Mouse (Mus musculus): ENCODE results near the gene Dpp6.

The Dpp6 gene

DNA sequence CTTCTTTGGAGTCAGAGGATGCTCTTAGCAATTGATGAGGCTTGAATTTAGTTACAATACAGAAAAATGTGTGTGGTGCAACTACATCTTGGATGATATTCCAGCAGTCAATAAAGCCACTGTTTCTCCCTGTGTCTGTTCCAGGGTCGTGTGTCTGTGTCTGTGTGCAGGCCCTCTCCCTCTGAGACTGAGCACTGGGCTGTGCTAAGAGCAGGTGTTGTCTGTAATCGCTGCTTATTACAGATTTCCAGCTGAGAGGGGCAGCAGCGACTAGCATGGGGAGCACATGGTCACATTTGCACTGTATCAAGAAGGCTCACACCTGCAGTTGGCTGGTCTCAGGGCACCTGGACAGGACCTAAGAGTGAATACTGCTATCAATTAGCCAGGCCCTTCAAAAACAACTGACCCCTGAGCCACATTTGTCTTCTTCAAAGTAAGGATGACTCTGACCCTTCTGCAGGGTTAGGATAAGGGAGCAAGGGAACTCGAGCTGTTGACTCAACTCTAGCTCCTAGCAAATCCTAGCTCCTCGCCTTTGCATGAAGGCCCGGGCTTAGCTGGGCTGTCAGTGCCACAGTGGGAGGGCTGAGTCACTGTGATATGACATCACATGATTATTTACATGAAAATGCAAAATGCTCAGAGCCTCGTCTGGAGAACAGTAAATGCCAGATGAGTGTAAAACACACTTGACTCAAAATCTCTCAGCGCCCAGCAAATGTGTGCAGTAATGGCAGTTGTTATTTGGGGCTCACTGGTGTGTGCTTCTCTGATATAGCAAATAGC is 771.2 kb downstream of the Dpp6 start:
- 38% methylated on average over 8 of the region's 8 CpGs for WGBS

DNA sequence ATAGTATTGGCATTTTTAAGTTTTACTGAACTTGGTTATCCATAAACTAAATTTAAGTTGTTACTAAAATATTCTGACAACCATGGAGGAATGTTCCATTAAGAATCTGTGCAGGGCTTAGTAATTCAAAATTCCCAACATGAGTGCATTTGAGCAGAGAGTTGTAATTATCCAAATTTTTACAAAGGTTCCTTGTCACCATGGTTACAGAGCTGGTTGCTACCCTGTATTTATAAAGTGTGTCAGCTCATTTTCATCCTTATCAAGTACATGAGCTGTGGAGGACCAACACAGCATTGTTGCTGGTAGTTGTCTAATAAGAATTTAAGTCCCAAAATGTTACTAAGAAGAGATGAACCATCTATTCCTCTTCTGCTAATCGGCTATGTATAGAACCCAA is 787.1 kb downstream of the Dpp6 start:
- 76% methylated on average over 1 of the region's 1 CpGs for WGBS

DNA sequence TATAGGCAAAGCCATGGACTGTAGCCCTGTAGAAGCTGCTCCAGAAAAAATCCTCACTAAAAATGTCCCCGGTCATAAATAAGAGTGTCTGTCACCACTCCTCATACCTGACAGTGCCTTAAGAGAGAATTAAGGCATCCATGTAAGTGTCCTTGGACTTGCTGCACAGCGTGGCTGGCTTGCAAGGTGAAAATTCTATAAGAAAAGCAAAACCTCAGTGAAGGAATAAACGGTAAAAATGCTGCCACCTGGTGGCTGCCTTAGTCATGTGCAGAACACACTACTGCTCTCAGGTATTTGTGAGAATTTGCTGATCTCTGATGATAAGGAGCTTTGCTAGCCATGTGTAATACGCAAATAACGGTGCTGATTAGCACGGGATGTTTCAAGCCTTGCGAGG is 798.8 kb downstream of the Dpp6 start:
- 27% methylated on average over 7 of the region's 7 CpGs for WGBS

DNA sequence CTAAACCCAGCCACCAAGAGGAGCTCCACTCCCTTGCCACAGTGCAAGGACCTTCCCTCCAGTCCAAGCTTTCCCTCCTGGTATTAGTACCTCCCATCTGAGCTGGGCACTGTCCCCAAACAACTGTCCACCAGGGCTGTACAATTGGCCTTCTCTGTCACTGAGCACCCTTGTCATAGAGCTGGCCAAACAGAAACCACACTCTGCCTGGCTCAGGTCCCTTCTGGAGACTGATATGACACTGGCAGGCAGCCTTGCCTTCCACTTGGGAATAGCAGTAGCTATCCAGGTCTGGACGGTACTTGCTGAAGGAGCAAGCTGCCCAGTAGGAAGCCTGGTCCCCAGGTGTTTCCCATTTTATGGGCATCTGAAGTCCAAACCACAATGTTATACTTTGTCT is 806.9 kb downstream of the Dpp6 start:
- 61% methylated on average over 1 of the region's 1 CpGs for WGBS

DNA sequence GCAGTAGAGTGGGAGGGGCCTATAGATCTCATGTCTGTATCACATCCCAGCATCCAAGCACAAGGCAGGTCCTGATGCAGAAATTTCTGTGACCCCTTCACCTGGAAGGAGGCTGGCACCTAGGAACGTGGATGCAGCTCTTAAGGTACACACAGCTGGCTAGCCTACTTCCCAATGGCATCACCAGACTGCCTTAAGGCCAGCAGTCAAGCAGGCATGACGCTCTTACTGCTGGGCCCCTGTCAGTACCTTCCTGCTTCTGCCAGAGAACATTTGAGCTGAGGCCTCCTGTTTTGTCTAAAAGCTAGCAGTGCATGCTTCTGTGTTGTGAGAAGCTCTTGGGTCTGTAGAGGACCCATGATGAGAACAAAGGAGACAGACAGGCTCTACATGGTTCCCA is 815.1 kb downstream of the Dpp6 start:
- WGBS, result 86% methylated on average over 2 of the region's 2 CpGs

DNA sequence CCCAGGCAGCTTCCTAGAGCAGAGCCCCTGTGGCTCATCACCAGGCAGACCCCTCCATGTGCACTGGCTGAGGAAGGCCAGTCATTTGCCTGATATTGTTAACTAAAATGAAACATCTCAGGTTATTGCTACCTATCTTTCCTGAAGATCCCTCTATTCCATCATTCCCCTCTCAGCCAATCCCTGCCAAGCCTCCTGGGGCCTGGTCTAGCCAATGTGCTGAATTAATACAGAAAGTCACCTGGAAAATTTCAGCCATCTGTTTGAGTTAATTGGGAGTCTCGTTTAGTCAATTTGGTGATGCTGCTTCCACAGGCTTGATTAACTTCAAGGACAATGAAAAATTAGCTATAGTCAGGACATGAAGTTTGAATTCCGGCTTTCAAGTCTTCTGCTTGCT is 818.9 kb downstream of the Dpp6 start:
- WGBS, result 53% methylated on average over 2 of the region's 2 CpGs

DNA sequence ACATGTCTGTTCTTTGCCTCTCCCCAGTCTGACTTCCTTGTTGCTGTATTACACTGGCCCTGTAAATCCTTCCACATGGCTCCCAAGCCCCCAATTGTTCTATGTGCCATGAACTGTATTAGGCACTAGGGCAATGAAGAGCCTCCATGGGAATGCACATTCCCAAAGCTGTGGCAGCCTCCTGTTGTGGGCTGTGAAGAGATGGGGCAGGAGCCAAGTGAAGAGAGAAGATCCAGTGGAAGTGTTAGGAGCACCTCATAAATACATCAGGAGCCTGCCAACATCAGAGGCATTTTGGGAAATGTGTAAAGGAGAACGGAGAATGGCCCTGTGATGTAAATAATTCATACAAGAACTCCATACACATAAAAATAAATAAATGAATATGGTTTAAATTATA is 824.9 kb downstream of the Dpp6 start:
- WGBS, result 48% methylated on average over 1 of the region's 1 CpGs

DNA sequence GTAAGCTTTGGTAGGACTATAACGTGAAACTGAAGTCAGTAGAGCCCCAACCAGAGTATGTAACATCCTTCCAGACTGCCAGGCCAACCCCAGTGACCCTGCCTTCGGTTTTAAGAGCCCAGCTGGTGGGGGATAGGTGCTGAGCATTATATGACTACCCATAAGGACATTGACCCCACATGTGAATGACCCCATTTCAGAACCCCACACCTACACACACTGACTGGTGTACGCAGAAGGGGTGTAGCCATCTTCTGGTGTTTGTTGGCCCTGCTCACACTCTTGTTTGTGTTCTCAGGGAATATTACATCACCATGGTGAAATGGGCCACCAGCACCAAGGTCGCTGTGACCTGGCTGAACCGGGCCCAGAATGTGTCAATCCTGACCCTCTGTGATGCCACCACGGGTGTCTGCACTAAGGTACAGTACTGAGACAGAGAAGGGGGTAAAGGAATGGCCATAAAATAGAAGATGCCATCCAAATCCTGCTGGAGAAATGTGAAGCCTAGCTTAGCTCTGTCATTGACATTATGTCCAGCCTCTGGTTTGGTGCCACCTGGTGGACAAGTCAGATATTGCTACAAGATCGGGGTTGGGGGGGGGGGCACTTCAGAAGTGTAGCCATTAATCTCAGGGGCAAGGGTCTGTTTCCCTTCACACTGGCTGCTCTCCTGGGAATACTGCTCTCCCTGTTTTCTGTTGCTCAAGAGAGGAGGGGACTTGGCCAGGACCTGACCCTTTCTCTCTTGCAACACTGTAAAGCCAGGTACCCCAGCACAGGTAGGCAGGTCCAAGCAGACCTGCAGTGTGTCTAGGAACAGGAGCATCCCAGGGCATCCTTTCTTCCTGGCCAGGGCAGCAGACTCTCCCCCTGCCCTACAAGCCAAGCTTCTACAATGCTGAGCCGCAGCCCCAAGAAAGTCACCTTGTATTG is 835.1 kb downstream of the Dpp6 start:
- WGBS, result 60% methylated on average over 8 of the region's 8 CpGs

DNA sequence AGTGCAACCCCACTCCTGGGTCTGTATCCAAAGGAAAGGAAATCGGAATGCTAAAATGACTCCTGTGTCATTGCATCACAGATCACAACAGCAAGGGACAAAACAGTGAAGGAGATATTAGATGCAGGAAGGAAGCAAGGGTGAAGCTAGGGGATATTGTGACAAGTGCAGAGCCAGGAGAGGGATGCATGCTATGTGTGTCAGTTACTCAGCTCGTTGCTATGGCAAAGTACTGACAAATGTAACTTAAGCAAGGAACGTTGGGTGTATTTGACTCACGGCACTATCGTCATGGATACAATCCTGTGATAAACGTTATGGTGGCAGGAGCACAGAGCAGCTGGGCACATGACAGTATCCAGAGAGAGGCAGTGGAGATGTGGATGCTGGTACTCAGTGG is 839.1 kb downstream of the Dpp6 start:
- WGBS, result 47% methylated on average over 6 of the region's 6 CpGs

DNA sequence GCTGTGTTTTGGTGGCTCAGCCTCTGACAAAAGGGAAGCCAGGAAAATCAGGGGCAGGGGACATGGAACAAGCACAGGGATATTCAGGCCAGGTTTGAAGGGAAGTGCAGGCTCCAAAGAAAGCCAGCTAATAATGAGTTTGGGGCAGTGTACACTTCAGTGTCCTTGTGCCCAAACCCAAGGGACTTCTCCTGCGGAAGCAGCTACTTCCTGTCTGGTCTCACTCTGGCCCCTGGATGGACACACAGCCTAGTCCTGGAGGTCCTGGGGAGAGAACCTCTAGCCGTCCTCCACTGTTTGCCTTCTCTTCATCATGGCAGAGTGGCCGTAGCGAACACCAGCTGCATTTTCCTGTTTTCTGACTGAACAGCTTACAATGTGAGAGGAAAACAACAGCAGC is 840.7 kb downstream of the Dpp6 start:
- 71% methylated on average over 4 of the region's 4 CpGs for WGBS

DNA sequence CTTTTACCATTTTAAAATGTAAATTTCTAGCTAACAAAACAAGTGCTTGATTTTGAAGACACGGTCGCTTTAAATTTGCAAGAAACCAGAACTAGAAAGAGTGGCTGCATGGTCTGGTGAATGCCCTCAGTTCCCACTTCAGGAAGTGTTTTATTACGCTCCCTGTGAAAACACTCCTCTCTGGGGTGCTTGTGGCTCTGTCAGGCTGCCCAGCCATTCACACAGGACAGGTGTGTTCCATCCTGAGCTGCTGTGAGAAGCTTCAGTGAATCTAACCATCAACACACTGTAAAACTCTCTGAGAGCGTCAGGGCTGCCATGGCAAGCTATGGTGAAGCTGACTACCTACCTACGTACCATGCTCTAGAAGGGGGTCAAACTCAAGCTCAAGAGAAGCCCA is 841.2 kb downstream of the Dpp6 start:
- WGBS, result 80% methylated on average over 5 of the region's 5 CpGs

DNA sequence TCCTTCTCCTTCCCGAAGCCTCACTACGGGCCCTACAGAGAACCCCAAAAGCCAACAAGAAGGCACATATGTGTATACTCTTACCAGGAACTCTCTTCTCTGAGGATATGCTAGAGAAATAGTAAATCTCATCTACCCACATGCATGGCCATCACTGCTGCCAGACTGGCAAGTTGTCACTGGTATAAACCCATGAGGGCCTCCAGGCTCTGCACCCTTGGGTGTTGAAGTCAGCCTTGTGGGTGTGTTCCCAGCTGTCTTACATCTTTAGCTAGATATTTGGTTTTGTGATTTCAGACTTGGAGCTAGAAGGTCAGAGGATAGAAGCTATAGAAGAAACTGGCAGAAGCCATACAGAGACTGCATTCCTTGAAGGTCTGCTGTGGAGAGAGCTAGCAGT is 842.0 kb downstream of the Dpp6 start:
- WGBS, result 94% methylated on average over 2 of the region's 2 CpGs

DNA sequence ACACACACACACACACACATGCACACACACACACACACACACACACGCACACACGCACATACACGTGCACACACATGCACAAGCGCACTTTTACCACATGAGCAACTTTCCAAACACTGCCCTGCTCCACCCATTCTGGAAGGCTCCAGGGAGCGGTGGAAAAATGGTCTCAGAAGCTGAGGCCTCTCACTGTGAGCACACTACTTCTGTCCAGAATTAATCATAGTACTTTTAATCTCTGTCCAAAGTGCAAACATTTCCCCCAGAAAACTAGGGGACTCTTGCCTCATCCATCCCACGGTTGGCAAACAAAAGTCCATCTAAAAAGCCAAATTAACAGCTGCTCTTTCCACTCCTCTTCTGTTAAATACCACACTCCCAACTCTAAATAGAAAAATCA is 842.8 kb downstream of the Dpp6 start:
- 85% methylated on average over 6 of the region's 6 CpGs for WGBS

DNA sequence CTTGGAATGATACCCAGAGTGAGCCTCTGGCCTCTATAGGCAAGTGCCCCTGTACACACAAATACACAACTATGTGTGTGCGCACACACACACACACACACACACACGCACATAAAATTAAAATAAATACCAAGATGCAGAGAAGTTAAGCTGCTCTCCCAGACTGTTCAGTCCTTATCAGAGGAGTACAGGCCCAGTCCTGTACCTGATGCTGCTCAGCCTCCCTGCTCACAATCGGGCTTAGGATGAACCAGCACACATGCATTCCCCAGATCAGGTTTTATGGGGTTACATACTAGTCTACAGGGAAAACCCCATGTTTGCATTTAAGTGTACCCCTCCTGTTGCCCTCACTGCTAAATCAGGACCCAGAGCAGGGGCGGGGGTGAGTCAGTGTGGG is 847.1 kb downstream of the Dpp6 start:
- 92% methylated on average over 4 of the region's 4 CpGs for WGBS

DNA sequence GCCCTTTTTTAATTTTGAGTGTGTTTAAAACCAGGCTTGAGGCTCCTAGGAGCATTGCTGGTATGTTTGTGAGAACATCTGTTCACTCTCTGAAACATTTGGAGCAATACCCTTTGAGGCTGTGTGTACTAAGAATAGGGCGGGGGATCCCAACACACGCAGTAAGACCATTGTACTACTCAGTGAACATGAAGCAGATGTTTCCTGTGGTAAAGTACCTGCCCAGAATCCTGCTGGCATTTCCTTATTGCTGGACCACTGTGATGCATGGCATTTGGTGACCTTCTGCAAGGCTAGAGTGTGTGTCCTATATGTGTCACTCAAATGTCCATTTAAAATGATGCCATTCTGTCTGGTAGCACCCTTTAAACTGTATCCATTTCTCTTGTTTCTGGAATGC is 854.5 kb downstream of the Dpp6 start:
- WGBS, result 63% methylated on average over 2 of the region's 2 CpGs

DNA sequence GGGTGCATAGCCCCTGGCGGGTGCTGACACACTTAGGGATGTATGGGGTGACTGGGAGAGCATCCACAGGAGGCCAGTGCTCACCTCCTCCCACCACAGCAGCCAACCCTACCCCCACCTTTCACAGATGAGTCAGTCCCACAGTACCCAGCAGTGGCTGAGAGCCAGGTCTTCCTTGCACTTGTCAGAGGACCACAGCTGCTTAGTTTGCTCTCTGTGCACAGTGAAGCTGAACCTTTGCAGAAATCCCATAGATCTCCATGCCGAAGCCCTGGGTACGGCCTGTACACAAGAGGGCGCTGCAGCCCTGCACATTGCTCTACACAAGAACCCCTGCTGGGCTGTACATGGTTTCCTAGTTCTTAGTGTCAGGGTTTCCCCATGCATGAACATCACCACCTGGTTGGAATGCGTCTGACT is 860.3 kb downstream of the Dpp6 start:
- WGBS, result 40% methylated on average over 5 of the region's 5 CpGs

DNA sequence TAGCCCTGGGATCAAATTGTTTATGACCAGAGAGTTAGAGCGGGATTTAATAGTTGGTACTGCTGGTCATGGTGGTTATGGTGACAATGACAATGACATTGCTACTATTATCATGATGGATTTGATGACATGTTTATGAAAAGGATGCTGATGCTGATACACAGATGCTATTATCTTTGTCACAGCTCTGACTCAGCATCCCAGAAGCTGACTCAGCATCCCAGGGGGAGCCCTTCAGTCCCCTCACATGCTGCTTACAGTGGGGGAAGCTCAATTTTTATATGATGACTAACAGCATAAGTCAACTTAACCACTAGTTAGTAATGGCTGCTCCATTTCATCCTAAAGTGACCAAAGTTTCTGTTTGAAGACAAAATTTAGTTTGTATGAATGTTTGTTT is 862.1 kb downstream of the Dpp6 start:
- 89% methylated on average over 1 of the region's 1 CpGs for WGBS

DNA sequence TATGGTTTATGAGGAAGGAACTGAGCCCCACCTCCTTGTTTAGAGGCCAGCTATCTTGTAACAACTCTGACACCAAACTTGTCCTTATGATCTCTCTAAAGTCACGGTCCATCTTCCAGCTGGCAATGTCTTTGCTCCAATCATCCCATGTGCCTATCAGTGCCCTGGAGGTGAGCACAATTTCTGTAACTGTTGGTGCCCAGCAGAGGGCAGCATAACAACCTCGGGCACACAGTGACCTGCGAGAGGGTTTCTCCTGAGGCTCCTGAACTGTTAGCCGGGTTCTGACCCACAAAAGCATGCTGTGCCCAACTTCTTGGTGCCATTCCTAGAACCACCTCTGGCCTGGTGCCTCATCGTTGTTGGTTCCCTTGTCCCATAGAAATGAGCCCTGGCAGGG is 863.5 kb downstream of the Dpp6 start:
- WGBS, result 40% methylated on average over 5 of the region's 5 CpGs

DNA sequence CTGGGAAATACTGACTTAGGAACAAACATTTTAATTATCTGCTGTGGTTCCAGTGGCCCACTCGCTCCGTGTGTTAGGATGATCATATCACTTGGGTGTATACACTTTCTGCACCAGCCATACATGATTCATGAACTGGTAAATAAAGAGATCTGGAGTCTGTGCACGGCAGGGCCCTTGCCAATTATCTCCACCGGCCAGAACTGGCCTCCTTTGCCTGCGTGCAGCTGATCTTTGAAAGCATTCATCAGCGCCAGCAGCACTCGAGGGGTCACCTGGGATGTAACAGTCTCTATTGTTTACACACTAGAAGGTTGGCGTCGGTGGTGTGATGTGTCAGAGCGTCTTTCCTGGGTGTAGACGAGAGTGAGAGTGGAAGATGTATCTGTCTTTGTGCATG is 868.2 kb downstream of the Dpp6 start:
- WGBS, result 56% methylated on average over 11 of the region's 11 CpGs

DNA sequence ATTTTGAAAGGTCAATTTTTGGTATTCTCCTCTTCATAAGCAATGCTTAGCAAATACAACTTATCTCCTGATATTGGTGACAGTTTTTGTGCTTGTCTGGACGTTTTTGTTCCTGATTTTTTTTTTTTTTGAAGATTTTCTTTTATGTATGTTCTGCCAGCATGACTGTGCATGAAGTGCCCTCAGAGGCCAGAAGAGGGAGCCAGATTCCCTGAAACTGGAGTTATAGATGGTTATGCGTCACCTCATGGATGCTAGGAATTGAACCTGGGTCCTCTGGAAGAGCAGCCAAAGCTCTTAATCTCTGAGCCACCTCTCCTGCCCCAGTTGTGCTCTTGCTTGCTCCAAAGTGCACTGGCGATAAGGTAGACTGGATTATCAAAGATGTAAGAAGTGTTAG is 868.9 kb downstream of the Dpp6 start:
- 76% methylated on average over 3 of the region's 3 CpGs for WGBS

DNA sequence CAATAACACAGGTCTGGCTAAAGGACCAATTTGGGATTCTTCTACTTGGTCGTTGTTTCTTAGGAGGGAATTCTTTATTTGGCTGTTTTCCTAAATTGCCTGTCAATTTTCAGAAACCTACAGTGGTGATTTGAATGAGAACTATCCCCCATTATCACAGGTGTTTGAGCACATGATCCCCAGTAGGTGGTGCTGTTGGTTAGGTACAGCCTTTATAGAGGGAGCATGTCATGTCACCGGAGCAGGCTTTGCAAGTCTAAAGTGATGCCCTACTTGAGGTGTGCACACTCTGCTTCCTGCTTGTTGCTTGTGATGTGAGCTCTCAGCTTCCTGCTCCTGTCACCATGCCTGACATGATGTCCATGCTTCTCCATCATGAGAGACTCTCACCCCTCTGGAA is 870.3 kb downstream of the Dpp6 start:
- 77% methylated on average over 2 of the region's 2 CpGs for WGBS

DNA sequence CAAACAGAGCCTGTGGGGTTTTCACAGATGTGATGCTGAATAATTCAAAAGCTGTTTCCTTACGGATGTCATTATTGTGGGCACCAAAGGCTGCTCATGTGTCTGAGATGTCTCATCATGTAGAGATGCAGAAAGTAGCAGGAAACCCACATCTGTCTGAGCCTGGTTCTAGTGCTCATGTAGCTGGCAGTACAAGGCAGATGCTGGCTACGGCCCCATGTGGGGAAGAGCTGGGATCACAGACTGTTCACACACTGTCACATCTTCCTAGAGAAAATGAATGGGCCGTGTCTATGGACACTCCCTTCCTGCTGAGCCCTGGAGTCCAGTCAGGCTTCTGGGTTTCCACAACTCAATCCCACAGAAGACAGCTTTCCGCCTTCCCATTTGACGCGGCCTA is 885.5 kb downstream of the Dpp6 start:
- 79% methylated on average over 6 of the region's 6 CpGs for WGBS

DNA sequence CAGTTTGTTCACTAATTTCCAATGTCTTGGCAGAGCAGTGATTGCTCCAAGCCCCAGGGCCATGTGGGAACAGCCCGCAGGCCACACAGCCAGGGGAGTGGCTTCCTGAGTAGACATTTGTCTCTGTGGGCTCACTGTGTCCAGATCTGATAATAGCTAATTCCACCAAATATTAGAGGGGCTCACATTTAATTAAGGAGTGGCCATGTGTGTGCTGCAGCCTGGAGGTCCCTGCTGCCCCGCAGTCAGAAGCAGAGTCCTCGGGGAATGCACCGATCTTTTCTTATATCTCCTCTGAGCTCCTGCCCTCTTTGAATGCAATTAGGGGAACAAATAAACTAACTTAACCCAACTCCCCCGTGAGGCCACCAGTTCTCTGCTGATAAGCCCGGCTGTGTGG is 889.5 kb downstream of the Dpp6 start:
- WGBS, result 70% methylated on average over 6 of the region's 6 CpGs

All from cerebral cortex, adult 2 months (tissue).